Mouse (Mus musculus): ENCODE measurements around the gene Mis18a.

GRCm38 (mm10) chr16:90759335-90759734 lies 32.1 kb upstream of the Mis18a start:
- TF ChIP-seq MAFK (IDR thresholded peaks at IDR 0.05; ENCODE audit: insufficient read depth, low read depth, low read length) (no peak), ZC3H11A (IDR thresholded peaks at IDR 0.05; ENCODE audit: borderline replicate concordance, low read depth, low read length) (no peak), ZNF384 (IDR thresholded peaks at IDR 0.05; ENCODE audit: low read depth, low read length) (no peak)

All from ES-E14 (cell line).